Mouse (Mus musculus): ENCODE measurements around the gene Tceal3. TPM values are rescaled to one million over a fixed set of nuclear protein-coding genes. Genes with fewer than 3 reads are reported as not detected.
A peak's percentile ranks its signal among the peaks of the same experiment; 100 is the strongest.
"Not testable (repeated sequence)": the region's sequence is repeated elsewhere in the genome, so short reads cannot be mapped to it uniquely, and the experiment has no call there.

The Tceal3 gene
- total RNA-seq (2021), result under 1 TPM; 0.79 to 0.84 TPM

GRCm38 (mm10) chrX:136590199-136590896, at the start of gene Tceal3:
Gene Tceal3, plus strand, starts transcription at chrX:136590842.
- DNase-seq, result no peak
- intact Hi-C loops (cut with DNase I), result no loop called here

- intact Hi-C loops (cut with DNase I); DNase-seq: not testable (repeated sequence)
These were observed 46.7 kb upstream of the Tceal3 start, which contains the start of gene Kir3dl2 for GRCm38 (mm10) chrX:136543956-136544355. Gene Kir3dl2, minus strand, starts transcription at chrX:136544056.

GRCm38 (mm10) chrX:136569094-136569493, 21.5 kb upstream of the Tceal3 start:
- intact Hi-C loops (cut with DNase I); DNase-seq: not testable (repeated sequence)

GRCm38 (mm10) chrX:136584617-136585016, 6.0 kb upstream of the Tceal3 start:
- DNase-seq, result no peak
- intact Hi-C loops (cut with DNase I), result no loop called here

GRCm38 (mm10) chrX:136590897-136591257, 235 bp downstream of the Tceal3 start:
- intact Hi-C loops (cut with DNase I), result no loop called here
- no peak for DNase-seq

- DNase-seq, result peak; percentile 8 to 41
- intact Hi-C loops (cut with DNase I), result no loop called here
These were observed 8.8 kb downstream of the Tceal3 start for GRCm38 (mm10) chrX:136599416-136599815.

GRCm38 (mm10) chrX:136606951-136607350, 16.3 kb downstream of the Tceal3 start:
- intact Hi-C loops (cut with DNase I), result no loop called here
- no peak for DNase-seq

GRCm38 (mm10) chrX:136607395-136607794, 16.8 kb downstream of the Tceal3 start:
- intact Hi-C loops (cut with DNase I), result no loop called here

GRCm38 (mm10) chrX:136611346-136611745, 20.7 kb downstream of the Tceal3 start:
- intact Hi-C loops (cut with DNase I), result no loop called here
- no peak for DNase-seq

More at GRCm38 (mm10) chrX:136607395-136607794, 16.8 kb downstream of the Tceal3 start:
- DNase-seq, result no peak

GRCm38 (mm10) chrX:136615889-136616288, 25.2 kb downstream of the Tceal3 start:
- DNase-seq; intact Hi-C loops (cut with DNase I): not testable (repeated sequence)

- intact Hi-C loops (cut with DNase I), result loop anchor here (5.0 kb wide), 2 partner anchors 192 to 528 kb away; no protein-coding TSS in a partner anchor
- peak; percentile 26 to 42 for DNase-seq
These were observed 34.4 kb downstream of the Tceal3 start for GRCm38 (mm10) chrX:136624905-136625569.

GRCm38 (mm10) chrX:136625959-136626358, 35.3 kb downstream of the Tceal3 start:
- intact Hi-C loops (cut with DNase I), result loop anchor here (5.0 kb wide), 1 partner anchor 529 kb away; no protein-coding TSS in a partner anchor
- no peak for DNase-seq

GRCm38 (mm10) chrX:136635116-136635515, 44.5 kb downstream of the Tceal3 start:
- intact Hi-C loops (cut with DNase I), result no loop called here
- DNase-seq, result no peak

GRCm38 (mm10) chrX:136639754-136640153, 49.1 kb downstream of the Tceal3 start:
- DNase-seq, result no peak
- intact Hi-C loops (cut with DNase I), result no loop called here

GRCm38 (mm10) chrX:136645857-136646256, 55.2 kb downstream of the Tceal3 start:
- intact Hi-C loops (cut with DNase I); DNase-seq: not testable (repeated sequence)

- no peak for DNase-seq
- intact Hi-C loops (cut with DNase I), result no loop called here
These were observed 75.7 kb downstream of the Tceal3 start for GRCm38 (mm10) chrX:136666281-136666706.

- intact Hi-C loops (cut with DNase I); DNase-seq: not testable (repeated sequence)
These were observed 76.3 kb downstream of the Tceal3 start for GRCm38 (mm10) chrX:136666762-136667464.

- intact Hi-C loops (cut with DNase I), result no loop called here
- no peak for DNase-seq
These were observed 78.2 kb downstream of the Tceal3 start for GRCm38 (mm10) chrX:136668794-136669193.

GRCm38 (mm10) chrX:136680989-136681388, 90.3 kb downstream of the Tceal3 start:
- no peak for DNase-seq
- intact Hi-C loops (cut with DNase I), result no loop called here

GRCm38 (mm10) chrX:136691606-136692293, 101.1 kb downstream of the Tceal3 start:
- intact Hi-C loops (cut with DNase I); DNase-seq: not testable (repeated sequence)

GRCm38 (mm10) chrX:136692294-136692675, 101.6 kb downstream of the Tceal3 start:
- no peak for DNase-seq
- intact Hi-C loops (cut with DNase I), result no loop called here
